Mouse (Mus musculus) limb, embryonic 14.5 days (tissue): Measurements from ENCODE around the gene Gm14226. TPM values are rescaled to one million over a fixed set of nuclear protein-coding genes. Genes with fewer than 3 reads are reported as not detected.
"Not testable (repeated sequence)": the region's sequence is repeated elsewhere in the genome, so short reads cannot be mapped to it uniquely, and the experiment has no call there.

Experiments
- ATAC-seq: fragments of 200-750 bp; cut with Nextera tagmentation; 2 replicates; pipeline ENCODE4 v1.8.0; 2017; ENCODE audit warnings: low read depth, moderate number of reproducible peaks, moderate TSS enrichment; ENCODE audit not compliant: low FRiP score
- DNase-seq: peaks from one replicate; pipeline ENCODE4 v3.0.0-alpha.2; 2015; ENCODE audit warnings: low spot score
- H3K27ac ChIP-seq: fragments of 300-500 bp; sonication (generic); replicated peaks from 2 replicates; pipeline ENCODE4 v1.5.1; 2014; ENCODE audit warnings: low read depth, mild to moderate bottlenecking, low read length, moderate library complexity, mixed read lengths
- H3K27me3 ChIP-seq: fragments of 300-500 bp; sonication (generic); 2 replicates; pipeline ENCODE4 v1.6.1; 2014; ENCODE audit warnings: low read length, mixed read lengths; ENCODE audit not compliant: control insufficient read depth, insufficient read depth
- H3K36me3 ChIP-seq: fragments of 300-500 bp; sonication (generic); 2 replicates; pipeline ENCODE4 v1.6.1; 2014; ENCODE audit warnings: mild to moderate bottlenecking, low read length, moderate library complexity, mixed read lengths; ENCODE audit not compliant: control insufficient read depth, insufficient read depth
- H3K4me1 ChIP-seq: fragments of 300-500 bp; sonication (generic); 2 replicates; pipeline ENCODE4 v1.6.1; 2014; ENCODE audit warnings: antibody characterized with exemption, low read length, mixed read lengths; ENCODE audit not compliant: control insufficient read depth, insufficient read depth
- H3K4me2 ChIP-seq: fragments of 300-500 bp; sonication (generic); replicated peaks from 2 replicates; pipeline ENCODE4 v1.6.1; 2014; ENCODE audit warnings: low read depth, mild to moderate bottlenecking, low read length, moderate library complexity; ENCODE audit not compliant: severe bottlenecking
- H3K4me3 ChIP-seq: fragments of 300-500 bp; sonication (generic); replicated peaks from 2 replicates; pipeline ENCODE4 v1.5.1; 2014; ENCODE audit warnings: low read length
- H3K9ac ChIP-seq: fragments of 300-500 bp; sonication (generic); 2 replicates; pipeline ENCODE4 v1.6.1; 2014; ENCODE audit warnings: mild to moderate bottlenecking, low read depth, low read length, moderate library complexity; ENCODE audit not compliant: severe bottlenecking
- H3K9me3 ChIP-seq: fragments of 300-500 bp; sonication (generic); 2 replicates; pipeline ENCODE4 v1.6.1; 2016; ENCODE audit warnings: low read length; ENCODE audit not compliant: control insufficient read depth
- POLR2A ChIP-seq: fragments of 200-500 bp; IDR thresholded peaks from 2 replicates; pipeline ENCODE4 v1.8.0; 2012; ENCODE audit warnings: inconsistent platforms, mild to moderate bottlenecking, moderate library complexity, borderline replicate concordance; ENCODE audit not compliant: insufficient read depth, insufficient read length; ENCODE audit errors: extremely low read depth
- WGBS: fragments of 180-500 bp; shearing (Covaris S2); extraction: QIAGEN DNeasy Blood & Tissue Kit; methylation state at CpG from one replicate; pipeline ENCODE4 v1.1.7; 2014; 5-methylcytosine and 5-hydroxymethylcytosine counted together
- polyA plus RNA-seq, 2 experiments: library from polyadenylated mRNA; depleted of rRNA in 1 of 2; stranded (reverse) in 1 of 2; unstranded in 1 of 2; fragments of >200 nt; fragmentation: Nextera tagmentation in 1 of 2; extraction: Ambion mirVana in 1 of 2; gene quantifications; 2 replicates each; pipeline versions ENCODE4 v1.2.1 to v1.2.3; 2012 to 2014

The Gm14226 gene
- 17.4 and 17.7 TPM in 2 replicates for polyA plus RNA-seq (2012; rRNA removed)
- 5.7 and 6.3 TPM in 2 replicates for polyA plus RNA-seq (2014; fragmentation: Nextera tagmentation; extraction: Ambion mirVana)

DNA sequence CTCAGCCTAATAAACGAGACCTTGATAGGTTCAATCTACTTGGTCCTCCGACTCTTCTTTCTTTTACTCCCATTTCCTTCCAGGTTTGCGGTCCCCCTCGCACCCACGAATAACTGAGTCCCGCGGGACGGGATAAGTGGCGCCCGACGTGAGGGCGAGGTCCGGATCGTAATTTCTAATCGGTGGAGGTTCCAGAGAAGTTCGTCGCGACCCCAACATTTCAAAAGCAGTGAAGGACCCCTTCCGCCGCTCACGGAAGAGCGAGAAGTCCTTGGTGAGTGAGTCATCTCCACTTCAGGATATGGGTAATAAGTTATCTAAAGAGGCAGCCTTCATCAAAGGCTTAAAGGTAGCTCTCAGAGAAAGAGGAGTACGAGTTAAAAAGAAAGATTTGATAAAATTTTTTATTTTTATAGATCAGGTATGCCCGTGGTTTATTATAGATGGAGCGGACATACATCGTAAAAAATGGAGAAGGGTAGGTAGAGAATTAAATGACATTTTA lies at the start of gene Gm14226:
Gm14226 (plus strand) TSS at position 16 of the 505 bp plus-strand sequence.
- H3K27me3 ChIP-seq, ATAC-seq: not testable (repeated sequence)

DNA sequence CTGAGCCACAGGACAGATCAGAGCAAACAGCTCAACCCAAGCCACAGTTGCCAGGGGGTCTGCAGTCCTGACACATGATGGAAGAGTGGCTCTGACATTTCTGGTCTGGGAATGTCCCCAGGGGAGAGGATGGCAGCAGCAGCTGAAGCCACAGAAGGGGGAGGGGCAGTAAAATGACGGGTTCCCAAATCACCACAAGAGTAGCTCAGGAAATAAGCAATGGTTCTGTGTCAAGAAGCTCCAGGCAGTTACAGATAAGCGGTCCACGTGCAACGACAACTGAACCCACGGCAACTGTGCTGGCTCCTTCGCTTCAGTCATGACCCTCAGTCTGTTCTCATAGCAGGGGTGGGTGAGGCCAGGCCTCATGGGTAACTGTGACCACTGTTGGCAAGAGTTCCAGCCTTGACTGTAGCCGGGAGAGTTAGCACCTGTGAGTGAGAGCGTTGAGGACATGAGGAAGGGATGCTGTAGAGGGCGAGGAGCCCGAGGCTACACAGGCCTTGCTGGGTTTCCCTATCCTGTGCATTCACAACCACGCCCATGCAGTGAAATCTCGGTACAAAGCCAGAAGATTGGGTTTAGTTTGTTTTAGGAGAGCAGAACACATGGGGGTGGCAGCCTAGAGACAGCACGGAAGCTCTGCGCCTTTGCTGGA lies 48.2 kb upstream of the Gm14226 start:
- not testable (repeated sequence) for H3K9ac ChIP-seq, DNase-seq, H3K4me2 ChIP-seq, H3K9me3 ChIP-seq, H3K27ac ChIP-seq, ATAC-seq, H3K4me3 ChIP-seq, H3K27me3 ChIP-seq, H3K36me3 ChIP-seq
- H3K4me1 ChIP-seq = peaks cover 10% of the 10 kb centered on the region
- WGBS = 62% methylated on average over 14 of the region's 14 CpGs

More for the DNA sequence above, at the start of gene Gm14226:
- H3K4me1 ChIP-seq, H3K36me3 ChIP-seq, H3K9me3 ChIP-seq, DNase-seq: not testable (repeated sequence)
- Histone ChIP-seq H3K4me3 (peak within 1 kb of the TSS; percentile 37), H3K4me2 (peak within 1 kb of the TSS; percentile 79), H3K27ac (peak within 1 kb of the TSS; percentile 71), H3K9ac (peak within 1 kb of the TSS; percentile 55)
- 2% methylated on average over 23 of the region's 26 CpGs for WGBS

DNA sequence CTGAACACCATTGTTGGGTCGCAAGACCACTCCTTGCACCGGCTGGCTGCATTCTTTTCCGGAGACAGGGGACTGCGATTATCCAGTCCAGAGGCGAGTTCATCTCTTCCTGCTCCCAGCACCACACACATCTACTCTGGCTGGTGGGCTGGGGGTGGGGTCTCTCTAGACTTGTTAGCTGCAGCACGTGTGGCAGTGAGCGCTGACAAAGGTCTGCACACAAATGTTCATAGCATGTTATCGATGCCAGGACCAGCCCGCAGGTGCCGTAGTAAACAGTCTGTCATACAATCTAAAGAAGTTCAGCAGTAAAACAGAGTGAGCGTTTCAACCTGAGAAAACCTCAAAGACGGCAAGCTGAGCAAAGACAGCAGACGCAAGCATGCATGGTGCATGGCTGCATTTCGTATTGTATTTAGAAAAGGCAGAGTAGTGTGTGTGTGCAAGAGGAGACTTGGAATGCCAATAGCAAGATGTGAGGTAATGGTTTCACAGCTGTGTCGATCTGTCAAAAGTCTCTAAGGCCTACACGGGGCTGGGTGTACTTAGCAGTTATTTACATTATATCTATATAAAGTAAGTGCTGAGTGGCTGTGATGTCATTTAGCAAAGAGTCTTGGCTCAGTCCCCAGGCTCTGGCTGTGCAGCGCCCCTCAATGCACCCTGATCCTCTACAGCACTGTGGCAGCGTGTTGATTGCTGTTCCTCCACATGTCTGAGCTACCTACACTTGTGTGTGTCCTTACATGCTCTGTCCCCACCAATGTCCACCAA lies 46.0 kb upstream of the Gm14226 start:
- H3K36me3 ChIP-seq = no peaks in the 10 kb centered on the region
- no peak for TF ChIP-seq POLR2A
- H3K9me3 ChIP-seq = no peaks in the 10 kb centered on the region
- peak; percentile 76 for DNase-seq
- H3K4me3 ChIP-seq = peak overlapping the region; percentile 3; the same call in 1 of the 2 replicates
- H3K27ac ChIP-seq = 0 out of 2 replicates have a peak overlapping the region, but pooled peaks have one; percentile 6
- peaks cover 10% of the 10 kb centered on the region for H3K4me1 ChIP-seq
- no peaks in the 10 kb centered on the region for H3K27me3 ChIP-seq
- ATAC-seq = peak; percentile 81
- 16% methylated on average over 18 of the region's 18 CpGs for WGBS
- H3K4me2 ChIP-seq = peak overlapping the region; percentile 31
- H3K9ac ChIP-seq = no peak overlapping the region

DNA sequence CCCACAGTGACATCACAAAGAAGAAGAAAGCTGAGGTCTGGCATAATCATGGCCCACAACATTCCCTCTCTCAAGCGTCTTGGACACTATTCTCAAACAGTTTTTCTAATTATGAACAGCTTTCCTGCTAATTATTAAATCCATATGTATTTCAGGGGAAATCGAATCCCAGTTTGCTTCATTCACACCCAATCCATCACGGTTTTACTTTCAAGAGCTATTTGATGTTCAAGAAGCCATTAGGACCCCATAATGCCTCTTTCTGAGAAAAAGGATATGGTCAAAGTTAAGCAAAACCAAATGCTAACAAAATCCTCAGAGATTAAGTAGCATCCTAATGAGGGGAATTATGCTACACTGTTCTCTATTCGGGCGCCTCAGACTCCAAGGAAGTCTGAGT lies 45.1 kb upstream of the Gm14226 start:
- Histone ChIP-seq H3K36me3 (no peaks in the 10 kb centered on the region), H3K27me3 (no peaks in the 10 kb centered on the region), H3K4me3 (no peak overlapping the region), H3K9me3 (no peaks in the 10 kb centered on the region), H3K27ac (no peak overlapping the region), H3K4me2 (no peak overlapping the region), H3K4me1 (peaks cover 10% of the 10 kb centered on the region), H3K9ac (no peak overlapping the region)
- ATAC-seq (no peak), DNase-seq (peak; percentile 22)
- TF ChIP-seq POLR2A = no peak
- 26% methylated on average over 5 of the region's 5 CpGs for WGBS

DNA sequence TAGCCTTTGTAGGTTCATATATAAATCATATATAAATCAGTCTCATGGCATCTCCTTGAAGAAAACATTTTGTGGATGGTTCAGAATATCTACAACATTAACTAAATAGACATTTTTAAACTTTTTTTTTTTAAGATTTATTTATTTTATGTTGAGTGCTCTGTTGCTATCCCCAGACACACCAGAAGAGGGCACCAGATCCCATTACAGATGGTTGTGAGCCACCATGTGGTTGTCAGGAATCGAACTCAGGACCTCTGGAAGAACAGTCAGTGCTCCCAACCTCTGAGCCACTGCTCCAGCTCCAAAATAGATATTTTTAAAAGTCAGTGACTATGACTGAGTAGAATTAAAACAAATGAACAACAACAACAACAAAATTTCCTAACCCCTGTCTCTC lies 31.5 kb upstream of the Gm14226 start:
- H3K4me2 ChIP-seq = no peak overlapping the region
- H3K4me3 ChIP-seq = no peak overlapping the region
- H3K4me1 ChIP-seq = no peaks in the 10 kb centered on the region
- H3K27me3 ChIP-seq = no peaks in the 10 kb centered on the region
- DNase-seq (no peak), ATAC-seq (no peak)
- WGBS = 68% methylated on average over 1 of the region's 1 CpGs
- H3K9me3 ChIP-seq = no peaks in the 10 kb centered on the region
- H3K36me3 ChIP-seq = no peaks in the 10 kb centered on the region
- no peak overlapping the region for H3K9ac ChIP-seq
- no peak for TF ChIP-seq POLR2A
- no peak overlapping the region for H3K27ac ChIP-seq
